Mouse (Mus musculus) retina, postnatal 7 days (tissue): ENCODE measurements around the gene Rpia.
"Not testable (repeated sequence)": the region's sequence is repeated elsewhere in the genome, so short reads cannot be mapped to it uniquely, and the experiment has no call there.

ENCODE experiments used
- DNase-seq: peaks from one replicate; pipeline ENCODE4 v3.0.0-alpha.2; 2012; ENCODE audit warnings: low read depth, low spot score

Rpia gene

DNA sequence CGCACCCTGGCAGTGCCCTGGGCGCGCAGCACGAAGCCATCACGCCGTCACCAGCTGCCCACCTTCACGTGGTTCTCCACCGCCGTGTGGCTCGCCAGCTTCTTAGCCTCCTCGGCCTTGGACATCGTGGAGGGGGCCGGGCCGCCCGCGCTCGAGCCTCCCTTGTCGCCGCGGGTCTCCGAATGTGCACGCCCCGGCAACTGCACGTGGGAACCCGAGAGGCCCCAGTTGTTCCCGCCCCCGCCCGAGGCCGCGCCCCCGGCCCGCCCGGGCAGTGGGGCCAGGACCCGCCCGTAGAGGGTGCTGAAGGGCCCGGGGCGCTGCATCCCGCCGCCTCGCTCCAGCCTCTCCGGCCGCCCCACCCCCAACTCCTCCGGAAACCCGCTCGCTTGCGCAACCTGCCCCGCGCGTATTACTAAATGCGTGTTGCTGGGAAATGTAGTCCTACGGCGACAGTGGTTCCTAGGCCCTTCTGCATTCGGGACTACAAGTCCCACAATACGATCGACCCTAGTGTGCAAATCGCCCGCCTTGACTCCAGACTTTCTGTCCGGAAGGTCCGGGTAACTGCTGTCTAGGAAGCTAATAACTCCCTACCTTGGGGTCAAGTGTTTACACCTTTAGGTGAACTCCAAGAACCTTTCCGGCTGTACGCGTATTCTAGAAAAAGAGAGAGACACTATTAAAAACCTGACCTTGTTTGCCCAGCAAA lies at the start of gene Rpia:
TSS of gene Rpia (minus strand) at position 409 of the 712 bp plus-strand sequence.
- DNase-seq, result peak; percentile 92

DNA sequence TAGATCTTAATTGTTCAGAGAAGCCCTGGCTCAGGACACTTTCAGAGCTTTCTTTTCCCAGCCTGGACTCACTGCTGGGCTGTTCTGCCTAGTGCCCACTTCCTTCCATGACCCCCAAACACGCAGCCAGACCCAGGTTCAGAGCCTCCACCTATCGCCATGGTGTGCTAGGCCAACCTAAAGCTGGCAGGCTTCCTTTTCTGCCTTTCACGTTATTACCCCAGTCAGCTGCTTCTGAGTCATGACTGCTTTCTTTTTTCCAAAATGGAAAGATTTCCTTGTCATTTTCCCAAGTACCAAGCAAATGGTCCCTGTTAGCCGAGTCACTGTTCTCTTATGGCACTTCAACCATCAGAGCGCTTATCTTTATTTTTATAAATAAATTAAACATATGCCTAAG lies 48.2 kb upstream of the Rpia start:
- DNase-seq, result no peak

DNA sequence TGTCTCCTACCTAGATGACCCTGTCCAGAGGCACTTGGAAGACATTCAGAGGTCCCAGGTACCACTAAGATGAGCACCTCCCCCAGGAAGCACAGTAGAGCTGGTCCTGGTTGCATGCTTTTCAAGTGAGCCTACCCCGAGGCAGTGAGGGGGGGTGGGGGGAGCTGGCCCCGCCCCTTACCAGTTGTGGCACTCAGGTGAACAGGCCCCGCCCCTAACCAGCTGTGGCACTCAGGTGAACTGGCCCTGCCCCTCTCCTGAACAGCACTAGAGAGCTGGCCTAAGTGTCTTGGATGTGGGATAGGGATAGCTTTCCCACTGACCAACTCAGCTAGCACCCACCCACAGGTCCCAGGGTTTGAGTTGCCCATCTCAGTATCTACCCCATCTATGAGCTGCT lies 46.5 kb upstream of the Rpia start:
- no peak for DNase-seq

DNA sequence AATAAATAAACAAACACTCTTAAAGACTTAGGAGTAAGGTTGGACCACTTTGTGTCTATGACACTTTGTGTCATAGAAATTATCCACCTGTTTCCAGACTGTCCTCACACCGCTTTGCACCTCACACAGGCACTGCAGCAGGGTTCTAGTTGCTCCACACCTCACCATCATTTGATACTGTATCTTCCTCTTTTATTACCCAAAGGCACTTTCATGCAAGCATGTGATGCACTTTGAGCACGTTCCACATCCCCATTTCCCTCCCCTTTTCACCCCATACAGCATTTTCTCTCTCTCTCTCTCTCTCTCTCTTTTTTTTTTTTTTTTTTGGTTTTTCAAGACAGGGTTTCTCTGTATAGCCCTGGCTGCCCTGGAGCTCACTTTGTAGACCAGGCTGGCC lies 45.3 kb upstream of the Rpia start:
- DNase-seq, result no peak

DNA sequence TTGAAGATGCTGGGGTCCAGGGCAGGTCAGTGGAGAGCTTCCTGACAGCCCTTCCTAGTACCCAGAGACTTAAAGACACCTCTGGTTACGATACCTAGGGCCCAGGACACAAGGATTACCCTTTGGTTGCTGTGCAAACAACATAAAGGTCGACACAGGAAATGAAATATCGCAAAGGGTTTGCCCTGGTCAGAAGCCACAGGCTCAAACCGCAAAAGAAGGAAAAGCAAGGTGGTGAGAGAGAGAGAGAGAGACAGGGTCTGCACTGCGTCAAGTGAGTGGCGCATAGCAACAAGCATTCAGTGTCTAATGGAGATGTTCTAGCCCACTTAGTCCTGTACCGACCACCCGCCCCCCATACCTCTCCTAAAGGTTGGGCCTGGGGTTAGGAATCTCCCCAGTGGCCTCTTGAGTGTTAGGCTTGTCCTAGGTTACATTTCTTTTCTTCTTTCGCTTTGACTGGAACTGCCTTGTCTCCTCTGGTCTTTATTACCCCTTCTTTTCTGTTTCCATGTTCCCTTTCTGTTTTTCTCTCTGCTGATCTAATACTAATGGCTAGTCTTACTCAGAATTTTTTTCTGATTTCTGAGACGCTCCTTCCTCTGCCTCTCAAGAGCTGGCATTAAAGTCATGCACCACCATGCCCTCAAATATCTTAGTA lies 39.3 kb upstream of the Rpia start:
- DNase-seq, result no peak

DNA sequence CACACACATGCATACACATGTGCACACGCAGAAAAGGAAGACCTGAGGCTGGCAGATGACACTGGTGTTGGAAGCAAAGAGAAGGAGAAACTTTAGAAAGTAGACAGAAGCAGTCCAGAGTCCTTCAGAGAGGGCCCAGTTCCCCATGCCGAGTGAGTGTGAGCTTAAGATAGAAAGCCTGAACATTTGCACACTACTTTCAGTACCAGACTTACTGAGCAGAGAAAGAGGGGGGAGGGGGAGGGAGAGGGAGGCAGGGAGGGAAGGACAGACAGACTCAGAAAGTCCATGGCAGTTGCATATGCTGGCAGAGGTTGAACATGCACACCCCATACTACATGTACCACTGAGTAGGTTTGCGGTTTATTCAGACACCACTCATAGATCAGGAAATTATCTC lies 38.5 kb upstream of the Rpia start:
- no peak for DNase-seq

DNA sequence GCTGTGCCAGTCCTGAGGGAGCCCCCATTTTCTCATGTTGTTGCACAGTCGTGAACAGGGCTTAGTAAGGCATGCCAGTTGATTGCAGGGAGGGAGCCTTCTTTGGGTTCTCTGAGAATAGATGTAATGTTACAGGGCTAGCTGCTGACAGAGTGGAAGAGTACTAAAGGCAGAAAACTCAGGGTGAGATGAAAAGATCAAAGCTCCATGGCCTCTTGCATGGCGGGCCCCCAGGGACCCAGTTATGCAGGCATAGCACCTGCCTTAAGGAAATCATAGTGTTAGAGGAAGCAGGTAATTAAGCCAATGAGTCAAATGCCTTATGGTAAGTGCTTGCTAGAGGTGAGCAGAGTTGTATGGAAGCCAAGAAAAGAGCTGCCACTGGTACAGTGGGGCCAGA lies 37.4 kb upstream of the Rpia start:
- no peak for DNase-seq

DNA sequence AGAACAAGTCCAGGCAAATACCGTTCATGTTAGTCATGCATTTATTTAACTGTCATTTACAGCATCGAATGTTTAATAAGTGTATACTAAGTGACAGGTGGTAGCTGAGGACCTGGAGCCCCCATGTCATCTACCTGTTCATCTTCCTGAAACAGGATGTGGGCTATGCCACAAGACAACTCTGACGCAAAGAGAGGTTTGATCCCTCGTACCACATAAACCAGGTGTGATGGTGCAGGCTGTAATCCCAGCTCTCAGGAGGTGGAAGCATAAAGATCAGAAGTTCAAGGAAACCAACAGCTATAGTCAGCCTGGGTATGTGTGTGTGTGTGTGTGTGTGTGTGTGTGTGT lies 32.9 kb upstream of the Rpia start:
- no peak for DNase-seq

DNA sequence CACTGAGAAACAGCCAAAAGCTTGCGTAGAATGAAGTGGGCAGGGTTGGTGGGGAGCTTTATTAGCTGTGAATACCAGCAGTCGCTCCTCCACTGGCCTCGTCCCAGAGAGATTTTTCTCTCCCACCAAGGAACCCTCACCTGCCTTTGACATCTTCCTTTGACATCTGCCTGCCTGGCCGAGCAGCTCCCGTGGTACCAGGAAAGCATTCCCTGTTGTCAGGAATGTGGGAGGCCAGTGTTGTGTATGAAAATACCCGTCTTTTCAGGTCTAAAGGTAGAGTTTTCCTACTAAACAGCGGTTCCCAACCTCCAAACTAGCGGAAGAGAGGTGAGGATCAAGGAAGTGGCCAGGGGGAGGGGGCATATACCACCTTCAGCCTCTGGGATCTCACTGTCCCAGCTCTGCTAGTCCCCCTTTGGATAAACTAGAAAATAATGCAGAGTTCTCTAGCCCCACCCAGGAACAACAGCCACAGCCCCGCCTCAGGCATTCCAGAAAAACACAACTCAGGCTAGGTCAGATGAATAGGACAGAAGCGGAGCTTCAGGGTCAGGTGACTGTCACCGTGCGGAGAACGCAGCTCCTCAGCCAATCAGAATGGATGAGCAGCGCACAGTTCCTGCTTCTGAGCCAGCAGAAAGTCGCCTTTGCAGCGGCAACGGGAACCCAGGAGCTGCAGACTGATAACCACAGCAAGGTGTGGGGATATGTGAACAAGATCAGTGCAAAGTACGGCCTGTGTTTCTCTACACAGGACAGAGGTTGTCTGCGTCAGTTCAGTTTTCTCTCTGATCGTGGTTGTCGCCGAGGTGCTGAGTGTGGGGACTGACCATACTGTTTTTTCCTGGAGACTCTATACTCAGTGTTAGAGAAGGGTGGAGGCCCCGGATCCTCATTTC lies 32.3 kb upstream of the Rpia start:
- no peak for DNase-seq

DNA sequence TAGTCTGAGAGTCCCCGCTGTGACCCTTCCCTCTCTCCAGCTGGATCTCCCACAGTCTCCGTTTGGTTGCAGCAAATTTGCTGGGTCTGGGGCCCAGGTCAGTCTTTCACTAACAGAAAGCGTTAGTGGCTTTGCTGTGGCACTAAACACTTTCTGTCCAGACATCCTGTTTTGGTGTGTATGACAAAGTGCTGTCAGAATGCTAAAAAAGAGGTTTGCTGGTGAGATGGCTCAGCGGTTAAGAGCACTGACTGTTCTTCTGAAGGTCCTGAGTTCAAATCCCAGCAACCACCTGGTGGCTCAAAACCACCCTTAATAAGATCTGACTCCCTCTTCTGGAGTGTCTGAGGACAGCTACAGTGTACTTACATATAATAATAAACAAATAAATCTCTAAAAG lies 31.2 kb upstream of the Rpia start:
- DNase-seq, result not testable (repeated sequence)

DNA sequence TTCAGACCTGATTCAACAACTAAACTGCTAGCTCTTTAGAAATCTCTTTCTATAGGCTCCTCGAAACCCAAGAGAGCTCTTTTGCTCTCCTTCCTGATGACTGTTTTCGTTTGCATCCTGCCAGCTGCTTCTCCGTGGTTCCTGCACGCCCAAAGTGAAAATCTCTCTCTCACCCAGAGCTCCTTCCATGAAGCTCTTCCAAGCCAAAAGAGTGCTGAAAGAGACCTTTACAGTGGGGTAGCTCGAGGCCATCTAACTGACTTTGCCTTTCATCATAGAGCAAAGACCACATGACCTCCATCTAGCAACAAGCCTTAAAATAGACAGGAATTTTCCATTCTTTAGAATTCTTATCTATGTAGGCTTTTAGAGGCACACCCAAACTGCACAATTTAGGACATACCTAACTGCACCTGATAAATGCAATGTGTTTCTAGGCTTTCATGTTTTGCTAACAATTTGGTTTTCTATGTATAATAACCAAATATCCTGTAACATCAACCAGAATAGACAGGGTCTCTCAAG lies 30.4 kb upstream of the Rpia start:
- no peak for DNase-seq

DNA sequence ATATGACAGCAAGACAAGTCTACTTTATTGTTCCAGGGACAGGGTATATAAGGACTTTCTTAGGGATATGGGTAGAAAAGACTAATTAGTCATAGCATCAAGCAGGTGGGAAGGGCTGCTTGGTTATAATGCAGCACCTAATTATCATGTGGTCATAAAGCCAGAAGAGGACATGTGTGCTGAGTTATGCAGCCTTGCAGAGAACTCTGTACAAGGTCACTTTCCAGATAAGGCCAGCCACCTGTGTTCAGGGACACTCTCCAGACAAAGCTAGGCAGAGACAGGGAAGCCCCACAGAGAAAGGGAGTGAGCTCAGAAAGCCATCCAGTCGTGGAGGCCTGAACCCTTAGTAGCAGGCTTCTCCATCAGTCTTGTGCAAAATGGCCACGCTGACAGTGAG lies 29.5 kb upstream of the Rpia start:
- no peak for DNase-seq

DNA sequence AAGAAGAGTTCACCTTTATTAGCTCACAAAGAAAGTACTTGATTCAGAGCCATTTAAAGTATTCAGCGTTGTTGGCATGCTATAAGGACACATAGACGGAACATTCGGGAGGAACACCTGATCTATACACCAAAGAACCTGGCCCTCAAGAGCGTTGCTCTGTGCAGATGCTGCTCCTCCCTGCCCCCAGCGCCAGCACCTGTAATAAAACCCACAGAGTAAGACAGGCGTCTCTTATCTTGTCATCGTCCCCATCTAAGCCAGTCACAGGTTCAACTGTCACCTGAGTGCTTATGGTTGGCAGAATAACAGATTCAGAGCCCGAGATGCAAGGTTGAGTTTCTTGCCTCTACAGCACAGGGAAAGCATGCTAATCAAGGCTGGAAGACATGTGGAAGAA lies 23.4 kb upstream of the Rpia start:
- DNase-seq, result no peak

DNA sequence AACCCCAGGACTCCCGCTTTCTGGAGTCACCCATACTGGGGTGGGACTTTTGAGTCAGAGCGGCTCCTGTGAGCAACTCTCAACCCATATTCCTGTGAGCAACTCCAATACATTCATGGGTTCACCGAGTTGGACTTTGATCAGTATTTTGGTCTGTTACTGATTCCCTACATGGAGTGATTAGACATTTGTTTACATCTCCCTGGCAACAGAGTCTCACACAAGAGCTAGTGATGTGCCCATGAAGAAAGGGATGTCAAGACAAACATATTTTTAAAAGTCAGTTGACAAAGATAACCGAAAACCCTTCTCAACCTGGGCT lies 22.6 kb upstream of the Rpia start:
- no peak for DNase-seq

DNA sequence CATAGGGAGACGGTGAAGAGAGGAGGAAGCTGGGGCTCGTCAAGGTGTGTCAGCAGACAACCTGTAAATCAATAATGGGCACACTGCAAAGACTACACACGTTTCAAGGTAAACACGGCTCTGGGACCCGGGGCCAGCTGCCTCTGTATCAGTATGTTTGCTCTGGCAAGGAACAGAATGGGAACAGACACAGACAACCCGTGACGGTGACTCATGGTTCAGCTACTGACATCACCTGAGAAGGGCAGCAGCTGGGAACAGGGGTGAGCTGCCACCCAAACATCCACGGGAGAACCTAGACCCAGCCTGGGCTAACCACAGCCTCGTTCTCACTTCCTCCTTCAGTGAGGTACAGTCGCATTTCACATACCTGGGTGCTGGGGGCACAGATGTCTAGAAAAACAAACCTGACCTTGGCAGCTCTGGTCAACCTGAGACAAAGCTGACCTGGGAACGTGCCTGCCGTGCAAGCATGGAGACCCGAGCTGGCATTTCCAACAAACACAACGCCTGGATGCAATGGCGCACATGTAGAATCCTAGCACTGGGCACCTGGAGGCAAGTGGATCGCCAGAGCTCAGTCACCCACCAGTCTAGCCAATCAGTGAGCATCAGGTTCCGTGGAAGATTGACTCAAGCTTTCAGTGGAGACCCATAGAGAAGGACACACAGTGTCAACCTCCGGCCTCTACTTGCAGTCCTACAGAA lies 22.0 kb upstream of the Rpia start:
- DNase-seq, result no peak

DNA sequence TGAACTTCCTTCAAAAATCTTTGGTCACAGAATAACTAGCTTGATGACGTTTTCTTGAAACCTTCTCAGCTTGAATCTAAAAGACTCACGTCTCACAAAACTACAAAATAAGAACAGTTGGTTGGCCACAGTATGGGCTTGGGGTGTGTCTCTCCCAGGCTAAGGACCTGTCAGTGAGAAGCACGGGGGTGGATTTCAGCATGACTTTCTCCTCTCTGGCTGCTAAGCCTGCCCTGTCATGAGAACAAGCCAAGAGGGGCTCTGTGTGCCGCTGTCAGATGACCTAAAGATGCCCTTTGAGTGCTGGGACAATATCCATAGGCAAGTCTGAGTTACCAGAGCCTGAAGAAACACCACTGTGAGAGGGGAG lies 20.5 kb upstream of the Rpia start:
- DNase-seq, result no peak

DNA sequence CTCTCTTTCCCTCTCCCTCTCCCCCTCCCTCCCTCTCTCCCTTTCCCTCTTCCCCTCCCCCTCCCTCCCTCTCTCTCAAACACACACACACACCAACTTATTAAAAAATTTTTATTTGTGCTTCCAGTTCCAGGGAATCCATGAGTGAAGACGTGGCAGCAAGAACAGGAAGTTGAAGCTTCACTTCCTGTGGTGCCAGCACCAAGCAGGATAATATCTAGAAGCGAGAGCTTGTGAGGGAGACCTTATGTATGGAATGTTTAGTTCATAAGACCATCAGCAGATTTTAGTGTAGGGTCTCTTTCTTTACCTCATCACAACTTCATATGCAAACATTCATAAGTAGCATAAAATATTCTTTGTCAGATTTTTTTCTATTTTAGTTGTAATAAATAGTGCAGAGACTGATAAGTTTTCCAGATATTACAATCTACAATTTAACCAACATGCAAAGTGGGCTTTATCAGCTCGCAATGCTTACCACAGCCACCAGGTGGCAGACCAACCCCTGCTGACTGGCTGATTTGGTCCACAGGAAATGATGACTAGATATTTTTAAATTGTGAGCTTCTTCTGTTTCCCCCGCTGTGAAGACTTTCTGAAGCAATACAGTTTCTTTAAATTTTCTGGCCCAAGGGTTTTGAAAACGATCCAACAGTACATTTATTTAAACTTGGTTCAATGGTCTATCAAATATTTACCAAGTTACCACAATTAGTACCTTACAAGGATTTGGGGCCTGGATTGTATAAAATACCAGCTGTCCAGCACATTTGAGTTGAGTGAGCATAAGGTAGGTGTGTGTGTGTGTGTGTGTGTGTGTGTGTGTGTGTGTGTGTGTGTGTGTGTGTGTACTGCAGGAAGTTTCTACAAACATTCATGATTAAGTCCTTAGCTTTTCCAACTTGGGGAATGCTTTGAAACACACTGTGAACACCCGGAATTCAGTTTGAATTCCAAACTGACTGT lies 19.8 kb upstream of the Rpia start:
- DNase-seq, result peak; percentile 57

DNA sequence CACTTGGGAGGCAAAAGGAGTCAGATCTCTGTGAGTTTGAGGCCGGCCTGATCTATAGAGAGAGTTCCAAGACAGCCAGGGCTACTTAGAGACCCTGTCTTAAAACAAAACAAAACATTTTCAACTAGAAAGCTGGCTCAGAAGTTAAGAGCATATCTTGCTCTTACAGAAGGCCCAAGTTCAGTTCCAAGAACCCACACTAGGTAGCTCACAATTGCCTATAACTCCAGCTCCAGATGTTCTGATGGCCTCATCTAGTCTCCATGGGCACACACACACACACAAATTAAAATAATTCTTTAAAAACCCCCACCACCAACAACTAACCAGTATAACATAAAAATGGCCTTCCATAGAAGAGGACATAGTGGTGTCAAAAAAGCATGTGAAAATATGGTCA lies 18.5 kb upstream of the Rpia start:
- DNase-seq, result no peak

DNA sequence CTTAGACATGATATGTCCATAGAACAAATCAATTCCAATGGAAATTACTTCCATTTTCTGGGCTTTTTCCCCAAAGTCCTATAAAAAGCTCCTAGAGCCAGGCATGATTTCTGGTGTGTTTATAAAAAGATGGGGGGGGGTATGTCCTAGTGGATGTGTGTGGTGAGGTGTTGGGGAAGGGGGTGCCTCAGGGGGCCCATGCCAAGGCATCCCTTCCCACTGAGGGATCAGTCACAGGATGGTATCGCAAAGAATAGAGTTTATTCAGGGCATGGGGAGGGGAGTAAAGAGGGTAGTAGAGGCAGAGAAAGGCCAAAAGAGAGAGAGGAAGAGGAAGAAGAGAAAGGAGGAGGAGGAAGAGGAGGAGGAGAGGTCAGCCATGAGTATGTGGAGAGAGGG lies 14.5 kb upstream of the Rpia start:
- no peak for DNase-seq

DNA sequence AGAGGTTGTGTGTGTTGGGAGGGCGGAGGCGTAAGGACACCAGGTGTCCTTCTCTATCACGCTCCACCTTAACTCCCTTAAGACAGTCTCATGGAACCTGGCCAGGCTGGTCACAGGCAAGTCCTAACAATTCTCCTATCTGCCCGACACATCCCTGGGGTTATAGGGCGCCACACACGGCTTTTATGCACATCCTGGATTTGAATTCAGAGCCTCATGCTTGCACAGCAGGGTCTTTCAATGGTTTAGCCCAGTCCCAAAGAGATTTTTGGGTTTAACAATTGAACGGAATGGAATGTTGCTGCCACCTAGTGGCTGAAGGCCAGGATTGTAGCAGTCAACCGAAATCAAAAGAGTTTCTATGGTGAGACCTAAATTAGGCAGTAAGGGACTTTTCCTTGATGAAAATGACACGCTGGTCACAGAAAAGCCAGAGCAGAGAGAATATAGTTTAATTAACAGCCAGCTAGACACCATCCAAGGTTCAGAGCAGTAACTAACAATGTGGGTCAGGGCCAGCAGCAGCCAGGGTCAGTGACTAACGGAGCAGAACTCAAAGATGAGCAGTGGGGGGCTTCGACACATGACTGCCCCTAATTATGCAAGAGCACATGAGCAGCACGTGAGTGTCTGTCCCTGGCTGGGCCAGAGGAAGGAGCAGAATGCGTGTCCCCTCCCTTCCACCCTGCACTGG lies 13.9 kb upstream of the Rpia start:
- DNase-seq, result peak; percentile 59
